Mouse (Mus musculus) 3T3-L1 (cell line): Measurements from ENCODE around the gene Olfr704.
"Not testable (repeated sequence)": the region's sequence is repeated elsewhere in the genome, so short reads cannot be mapped to it uniquely, and the experiment has no call there.

Experiments
- DNase-seq: peaks from one replicate; pipeline ENCODE4 v3.0.0-alpha.2; 2015; ENCODE audit warnings: low read depth, low spot score

Gene Olfr704

DNA sequence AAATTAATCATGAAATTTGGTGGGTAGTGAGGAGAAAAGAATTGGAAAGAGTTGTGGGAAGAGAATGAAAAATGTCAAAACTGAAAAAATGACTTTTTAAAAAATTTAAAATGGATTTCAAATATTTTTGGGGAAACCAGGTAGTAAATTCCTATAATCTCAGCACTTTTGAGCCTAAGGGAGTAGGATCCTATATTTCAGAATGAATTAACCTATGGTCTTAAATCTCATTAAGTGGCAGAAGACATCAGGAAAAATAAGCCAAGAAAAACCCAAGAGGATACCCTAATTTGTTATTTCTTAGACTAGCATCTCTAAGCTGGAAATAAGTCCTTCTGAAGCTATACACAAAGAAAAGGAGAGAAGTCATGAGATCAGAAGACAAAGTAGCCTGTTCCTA is at the start of gene Olfr704:
Gene Olfr704 (plus strand): TSS at position 301 of the 400 bp plus-strand sequence.
- no peak for DNase-seq

DNA sequence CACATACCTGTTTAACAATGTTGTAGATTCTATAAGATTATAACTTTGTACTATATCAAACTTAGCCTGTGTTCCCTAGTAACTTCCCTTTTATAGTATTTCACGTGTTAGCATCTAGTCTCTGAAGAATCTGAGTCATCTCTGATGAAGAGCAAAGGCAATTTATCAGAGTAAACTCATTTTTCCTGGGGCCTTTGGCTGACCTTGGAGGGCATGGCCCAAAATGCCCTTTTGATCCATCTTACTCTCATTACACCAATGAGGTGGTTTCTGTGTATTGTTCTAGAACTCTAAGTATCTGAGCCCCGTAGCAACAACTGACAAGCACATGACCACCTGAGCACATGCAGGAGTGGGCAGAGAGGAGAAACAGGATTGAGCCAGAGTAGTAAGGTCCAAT is 49.2 kb upstream of the Olfr704 start, which contains the start of gene Olfr701:
Gene Olfr701 (plus strand): TSS at position 301 of the 400 bp plus-strand sequence.
- DNase-seq, result no peak

DNA sequence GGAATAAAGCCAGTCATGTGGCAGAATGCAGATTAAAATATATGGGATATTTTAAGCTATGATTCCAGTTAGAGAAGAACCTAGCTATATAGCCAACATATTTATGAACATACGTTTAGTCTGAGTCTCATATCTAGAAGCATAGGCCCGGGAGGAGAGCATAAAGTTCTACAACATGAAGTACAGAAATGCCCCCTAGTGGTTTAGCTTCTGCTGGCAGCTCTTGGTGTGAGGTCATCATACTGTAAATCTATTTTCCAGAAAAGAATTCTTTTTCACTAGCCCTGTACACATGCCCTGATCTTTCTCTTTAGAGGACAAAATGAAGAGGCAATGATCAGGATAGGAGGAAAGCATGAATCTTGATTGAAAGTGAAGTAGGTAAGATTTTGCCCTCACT is 47.2 kb upstream of the Olfr704 start:
- peak; percentile 20 for DNase-seq

DNA sequence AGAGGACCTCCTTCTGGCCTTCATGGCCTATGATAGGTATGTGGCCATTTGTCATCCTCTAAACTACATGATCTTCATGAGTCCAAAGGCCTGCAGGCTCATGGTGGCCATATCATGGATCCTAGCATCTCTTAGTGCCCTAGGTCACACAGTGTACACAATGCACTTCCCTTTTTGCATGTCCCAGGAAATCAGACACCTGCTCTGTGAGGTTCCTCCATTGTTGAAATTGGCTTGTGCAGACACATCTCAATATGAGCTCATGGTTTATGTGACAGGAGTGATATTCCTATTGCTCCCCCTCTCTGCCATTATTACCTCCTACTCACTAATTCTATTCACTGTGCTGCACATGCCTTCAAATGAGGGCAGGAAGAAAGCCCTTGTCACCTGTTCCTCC is 44.6 kb upstream of the Olfr704 start:
- no peak for DNase-seq

DNA sequence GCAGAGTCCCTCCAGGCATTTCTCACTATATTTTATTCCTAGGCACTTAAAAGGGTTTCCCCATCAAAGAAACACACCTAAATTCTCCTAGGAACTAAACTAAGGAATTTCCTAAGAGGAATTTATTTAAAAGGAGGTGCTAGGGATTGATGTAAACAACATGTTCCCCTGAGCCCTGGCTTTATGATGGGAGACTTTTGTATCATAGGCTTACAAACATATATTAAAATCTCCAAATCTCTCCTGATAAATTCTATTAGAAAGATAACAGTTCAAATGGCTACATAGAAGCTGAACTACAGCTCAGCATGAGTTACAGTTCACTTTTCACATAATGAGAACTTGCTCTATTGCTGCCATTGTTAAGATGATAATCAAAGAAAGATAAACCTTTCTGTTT is 29.2 kb upstream of the Olfr704 start, which contains the start of gene Olfr702:
Gene Olfr702 (minus strand): TSS at position 101 of the 400 bp plus-strand sequence.
- DNase-seq, result no peak

DNA sequence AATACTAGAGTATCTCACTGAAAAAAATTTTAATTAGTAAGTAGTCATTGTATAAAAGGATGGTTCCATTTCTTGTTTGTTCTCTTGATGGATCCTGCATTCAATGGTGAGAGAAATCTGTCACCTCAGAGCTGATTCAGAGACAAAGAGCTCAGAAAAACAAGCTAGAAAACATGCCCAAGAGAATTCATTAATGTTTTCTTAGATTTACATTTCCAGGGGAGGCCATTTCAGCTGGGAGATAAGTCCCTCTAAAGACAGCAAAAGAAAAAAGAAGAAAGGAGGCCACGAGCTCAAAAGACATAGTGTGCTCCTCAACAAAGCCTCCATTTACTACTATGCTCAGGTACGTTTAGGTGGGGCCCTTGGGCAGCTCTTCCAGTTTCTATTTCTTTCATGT is 19.9 kb upstream of the Olfr704 start, which contains the start of gene Olfr703:
Gene Olfr703 (plus strand): TSS at position 301 of the 400 bp plus-strand sequence.
- no peak for DNase-seq

DNA sequence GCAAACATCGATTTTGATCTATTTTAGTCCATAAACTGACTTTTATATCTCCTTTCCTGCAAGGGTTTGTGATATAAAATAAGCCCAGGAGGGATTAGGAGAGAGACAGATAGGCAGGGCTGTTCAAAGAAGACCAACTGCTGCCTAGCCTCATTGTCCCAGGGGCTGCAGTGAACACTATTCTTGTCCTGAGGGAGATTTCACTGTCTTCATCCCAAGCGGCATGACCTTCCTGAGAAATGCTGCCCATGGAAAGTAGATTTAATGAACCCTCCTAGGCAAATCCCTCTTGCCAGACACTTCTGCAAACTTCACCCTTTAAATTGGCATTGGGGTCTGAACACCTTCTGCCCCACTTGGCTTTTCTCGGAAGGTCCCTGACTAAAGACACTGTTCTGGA is 13.8 kb downstream of the Olfr704 start, which contains the start of gene Olfr705:
Gene Olfr705 (minus strand): TSS at position 101 of the 400 bp plus-strand sequence.
- no peak for DNase-seq

DNA sequence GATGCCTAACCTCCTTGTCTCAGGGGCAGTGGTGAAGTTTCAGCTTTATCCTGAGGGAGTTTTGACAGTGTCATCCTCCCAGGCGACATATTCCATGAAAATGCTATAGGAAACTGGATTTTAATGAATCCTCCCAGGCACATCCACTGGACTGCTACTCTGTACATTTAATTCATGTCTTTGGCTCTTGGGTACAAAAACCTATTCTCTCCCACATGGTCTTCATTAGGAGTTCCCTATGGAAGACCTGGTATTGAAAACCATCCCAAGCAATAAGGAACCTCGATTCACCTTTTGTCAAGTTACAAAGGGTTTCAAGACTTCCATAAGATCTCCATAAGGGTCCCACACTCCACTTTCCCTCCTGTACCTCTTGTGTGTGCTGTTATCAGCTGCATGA is 25.1 kb downstream of the Olfr704 start, which contains the start of gene Olfr706:
Gene Olfr706 (minus strand): TSS at position 101 of the 400 bp plus-strand sequence.
- no peak for DNase-seq

DNA sequence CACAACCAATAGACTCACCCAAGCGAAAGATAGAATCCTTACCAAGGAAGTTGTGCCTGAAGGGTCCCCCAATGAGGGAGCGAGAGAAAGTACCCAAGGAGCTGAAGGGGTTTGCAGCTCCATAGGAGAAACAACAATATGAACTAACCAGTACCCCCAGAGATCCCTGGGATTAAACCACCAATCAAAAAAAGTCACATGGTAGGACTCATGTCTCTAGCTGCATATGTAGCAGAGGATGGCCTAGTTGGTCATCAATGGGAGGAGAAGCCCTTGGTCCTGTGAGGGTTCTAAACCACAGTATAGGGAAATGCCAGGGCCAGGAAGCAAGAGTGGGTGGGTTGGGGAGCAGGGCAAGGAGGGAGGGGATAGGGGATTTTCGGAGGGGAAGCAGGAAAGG is 38.2 kb downstream of the Olfr704 start, which contains the start of gene Olfr707:
Gene Olfr707 (minus strand): TSS at position 101 of the 400 bp plus-strand sequence.
- DNase-seq, result not testable (repeated sequence)

DNA sequence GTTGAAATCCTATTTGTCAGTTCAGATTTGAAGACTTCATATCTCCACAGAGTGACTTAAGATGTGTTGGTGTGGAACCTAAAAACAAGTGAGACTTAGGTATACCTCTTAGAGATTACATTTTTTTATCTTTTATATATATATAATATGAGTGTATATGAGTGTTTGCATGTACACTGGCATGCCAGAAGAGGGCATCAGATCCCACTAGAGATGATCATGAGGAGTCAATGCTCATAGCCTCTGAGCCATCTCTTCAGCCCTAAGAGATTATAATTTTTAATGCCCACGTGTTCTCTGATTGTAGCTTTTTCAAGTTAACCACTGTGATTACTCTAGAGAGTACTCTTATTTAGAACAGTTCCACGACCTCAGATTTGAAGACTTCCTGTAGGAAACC is 44.7 kb downstream of the Olfr704 start, which contains the start of gene Olfr1532-ps1:
Gene Olfr1532-ps1 (plus strand): TSS at position 326 of the 400 bp plus-strand sequence.
- DNase-seq, result no peak
